Mouse (Mus musculus) right cerebral cortex, postnatal 10 days (tissue): ENCODE measurements around the gene Tmem86b.

ENCODE experiments used
- DNase-seq, 2 experiments: peaks; one replicate each; pipeline ENCODE4 v3.0.0; 2021; ENCODE audit warnings: low spot score in 2 of 2

The Tmem86b gene

GRCm38 (mm10) chr7:4631031-4631430 lies at the start of gene Tmem86b:
Tmem86b (minus strand) TSS chr7:4631422.
- no peak for DNase-seq

DNA sequence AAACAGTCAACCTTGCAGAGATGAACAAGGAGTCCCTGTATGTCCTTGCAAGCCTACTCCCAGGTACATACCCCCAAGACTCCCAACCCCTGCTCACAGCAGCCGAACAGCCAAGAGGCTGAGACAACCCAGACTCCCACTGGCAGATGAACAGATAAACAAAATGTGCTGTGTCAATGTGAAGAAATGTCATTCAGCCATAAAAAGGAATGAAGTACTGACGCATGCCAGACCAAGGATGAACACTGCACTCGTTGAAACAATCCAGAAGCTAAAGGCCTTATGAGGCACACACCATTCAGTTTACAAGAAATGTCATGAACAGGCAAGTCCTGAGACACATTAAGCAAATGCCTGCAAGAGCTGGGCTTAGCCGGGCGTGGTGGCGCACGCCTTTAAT lies 44.0 kb upstream of the Tmem86b start:
- DNase-seq, result no peak

DNA sequence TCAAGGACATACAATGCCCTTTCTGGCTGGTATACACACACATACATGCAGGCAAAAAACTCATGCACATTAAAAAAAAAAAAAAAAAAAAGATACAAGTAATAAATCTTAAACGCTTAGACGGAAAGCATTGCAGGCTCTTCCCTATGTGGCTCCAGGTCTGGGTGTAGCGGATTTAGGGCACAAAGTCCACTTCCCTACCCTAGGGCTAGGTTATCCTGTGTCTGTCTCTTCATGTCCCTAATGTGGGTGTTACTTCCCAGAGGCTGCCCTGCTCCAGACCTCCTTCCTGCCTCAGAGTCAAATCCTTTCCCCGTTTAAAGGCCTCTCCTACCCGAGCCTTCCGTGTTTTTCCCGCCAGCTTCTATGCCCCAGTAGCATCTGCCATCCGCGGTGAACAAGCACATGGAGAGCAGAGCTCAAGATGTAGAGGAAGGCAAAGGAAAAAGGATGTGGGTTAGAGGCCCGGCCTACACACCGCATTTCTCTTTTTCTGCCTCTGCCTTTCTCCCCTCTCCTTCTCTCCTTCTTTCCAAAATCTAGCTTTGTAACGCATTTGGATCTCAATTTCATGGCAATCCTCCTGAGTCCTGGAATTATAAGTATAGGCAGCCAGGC lies 43.0 kb upstream of the Tmem86b start:
- DNase-seq, result no peak

DNA sequence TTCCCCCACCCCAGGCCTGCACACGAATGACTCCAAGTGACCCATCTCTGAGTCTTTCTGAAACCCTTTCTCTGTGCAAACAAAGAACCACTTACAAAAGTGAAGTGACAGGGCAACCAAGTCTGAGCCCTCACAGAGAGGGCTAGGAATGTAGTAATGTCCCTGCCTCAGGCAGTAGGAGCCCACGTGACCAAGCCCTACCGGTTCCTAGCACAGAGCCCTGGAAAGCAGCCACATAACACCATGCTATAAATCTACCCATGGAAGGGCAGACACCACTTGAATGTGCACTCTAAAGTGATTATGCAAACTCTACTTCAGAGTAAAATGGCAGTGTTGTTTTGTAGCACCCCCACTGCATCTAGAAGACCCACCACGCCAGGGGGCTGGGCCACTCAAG lies 40.7 kb upstream of the Tmem86b start:
- peak in 1 of 2 experiments; percentile 11 for DNase-seq

DNA sequence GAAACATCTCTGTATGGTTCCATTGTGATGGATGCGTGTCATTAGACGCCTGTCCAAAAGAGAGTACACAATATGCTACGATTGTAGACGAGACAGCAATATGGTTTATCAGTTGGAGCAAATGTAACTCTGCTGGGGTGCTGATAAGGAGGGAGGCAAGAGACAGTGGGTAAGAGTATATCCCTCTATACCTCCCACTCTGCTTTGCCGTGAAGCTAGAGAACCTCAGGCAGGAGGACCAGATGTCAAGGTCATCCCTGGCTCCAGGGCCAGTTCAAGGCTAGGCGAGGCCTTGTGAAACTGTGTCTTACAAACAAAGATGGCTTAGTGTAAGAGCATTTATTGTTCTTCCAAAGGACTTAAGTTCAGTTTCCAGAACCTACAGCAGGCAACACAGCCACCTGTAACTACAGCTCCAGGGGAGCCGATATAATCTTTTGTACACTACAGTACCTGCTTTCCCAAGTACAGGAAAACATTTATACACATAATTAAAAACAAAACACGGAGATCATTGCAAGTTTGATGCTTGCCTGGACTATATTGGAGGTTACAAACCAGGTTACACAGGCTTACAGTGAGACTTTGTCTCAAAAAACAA lies 39.5 kb upstream of the Tmem86b start:
- DNase-seq, result peak in 1 of 2 experiments; percentile 6

- no peak for DNase-seq
These were observed 37.9 kb upstream of the Tmem86b start for GRCm38 (mm10) chr7:4669156-4669555.

- DNase-seq, result no peak
These were observed 37.3 kb upstream of the Tmem86b start for GRCm38 (mm10) chr7:4668506-4668905.

GRCm38 (mm10) chr7:4666871-4667270 lies 35.6 kb upstream of the Tmem86b start:
- DNase-seq, result no peak

GRCm38 (mm10) chr7:4663742-4664141 lies 32.5 kb upstream of the Tmem86b start:
- DNase-seq, result no peak

DNA sequence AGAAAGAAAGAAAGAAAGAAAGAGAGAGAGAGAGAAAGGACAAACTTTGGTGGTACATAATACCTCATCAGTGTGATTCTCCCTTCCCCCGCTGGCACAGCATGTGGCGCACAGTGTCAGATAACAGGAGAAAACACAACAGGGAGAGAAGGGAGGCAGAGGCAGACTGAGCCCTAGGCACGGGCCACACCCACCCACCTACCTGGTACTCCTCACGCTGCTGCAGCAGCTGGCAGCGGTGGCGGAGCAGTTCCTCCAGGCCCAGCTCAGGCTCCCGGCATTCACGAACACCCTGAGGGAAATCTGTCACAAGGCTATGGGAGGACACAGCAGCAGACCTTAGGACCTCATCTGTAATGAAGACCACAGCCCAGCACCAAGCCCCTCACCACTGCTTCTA lies 32.0 kb upstream of the Tmem86b start:
- DNase-seq, result no peak

DNA sequence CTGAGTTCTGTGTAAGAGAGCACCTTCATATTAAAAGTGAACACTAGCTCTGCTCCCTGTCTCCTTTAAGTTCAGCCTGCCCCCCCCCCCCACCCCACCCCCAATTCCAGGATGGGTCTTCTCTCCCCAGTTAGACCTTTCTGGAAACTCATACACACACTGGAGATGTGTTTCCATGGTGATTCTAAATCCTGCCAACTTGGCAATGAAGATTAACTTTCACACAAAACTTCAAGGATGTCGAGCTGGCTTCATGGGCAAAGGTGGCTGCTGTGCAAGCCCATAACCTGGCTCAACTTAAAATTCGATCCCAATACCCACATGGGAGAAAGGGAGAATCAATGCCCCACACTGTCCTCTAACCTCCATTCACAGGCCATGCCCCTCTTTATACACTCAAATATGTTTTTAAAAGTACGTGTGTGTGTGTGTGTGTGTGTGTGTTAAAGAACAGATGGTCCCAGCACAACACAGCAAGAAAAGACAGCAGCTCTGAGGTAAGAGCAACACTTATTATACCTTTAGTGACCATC lies 28.8 kb upstream of the Tmem86b start:
- DNase-seq, result no peak

GRCm38 (mm10) chr7:4658912-4659551 lies 27.8 kb upstream of the Tmem86b start, which contains the start of gene Ppp6r1:
Ppp6r1 (minus strand) TSS chr7:4659019.
- peak; percentile 98 for DNase-seq

GRCm38 (mm10) chr7:4658128-4658907 lies 27.1 kb upstream of the Tmem86b start:
- peak; percentile 77 to 79 for DNase-seq

GRCm38 (mm10) chr7:4657521-4658127 lies 26.4 kb upstream of the Tmem86b start:
- DNase-seq, result peak; percentile 33 to 57

DNA sequence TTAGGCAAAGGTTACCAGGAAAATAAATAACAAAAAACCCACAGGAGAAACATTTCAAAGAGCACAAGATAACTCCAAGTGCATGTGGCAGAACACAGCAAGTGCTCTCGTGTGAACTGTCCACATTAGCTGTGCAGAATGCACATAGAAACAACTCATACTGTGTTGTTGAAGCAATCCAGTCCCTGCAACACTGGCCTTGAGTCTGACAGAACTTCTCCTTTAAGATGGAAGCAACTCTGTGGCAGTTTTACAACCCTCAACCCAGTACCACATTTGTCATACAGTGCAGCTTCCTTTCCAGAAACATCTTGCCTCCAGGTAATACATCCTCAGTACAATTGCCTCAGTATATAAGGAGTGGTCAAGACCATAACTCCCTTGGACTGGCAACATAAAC lies 25.6 kb upstream of the Tmem86b start:
- no peak for DNase-seq

- no peak for DNase-seq
These were observed 24.7 kb upstream of the Tmem86b start for GRCm38 (mm10) chr7:4655916-4656315.

GRCm38 (mm10) chr7:4655393-4655792 lies 24.2 kb upstream of the Tmem86b start:
- no peak for DNase-seq

GRCm38 (mm10) chr7:4654221-4654620 lies 23.0 kb upstream of the Tmem86b start:
- no peak for DNase-seq

- peak; percentile 52 to 63 for DNase-seq
These were observed 22.6 kb upstream of the Tmem86b start for GRCm38 (mm10) chr7:4653780-4654179.

- DNase-seq, result no peak
These were observed 22.1 kb upstream of the Tmem86b start for GRCm38 (mm10) chr7:4653351-4653750.

- DNase-seq, result no peak
These were observed 21.5 kb upstream of the Tmem86b start for GRCm38 (mm10) chr7:4652726-4653125.

- DNase-seq, result no peak
These were observed 20.4 kb upstream of the Tmem86b start for GRCm38 (mm10) chr7:4651581-4651980.
